Mouse (Mus musculus) embryonic fibroblast, embryonic 13.5 days (primary cell): ENCODE data around the gene Gm45623.

ENCODE experiments used
- CTCF ChIP-seq: IDR thresholded peaks from 2 replicates; pipeline ENCODE4 v1.5.1; 2011; ENCODE audit warnings: mild to moderate bottlenecking, control low read depth, low read length, moderate library complexity, borderline replicate concordance; ENCODE audit not compliant: insufficient read depth
- POLR2A ChIP-seq: IDR thresholded peaks from 2 replicates; pipeline ENCODE4 v1.6.1; 2011; ENCODE audit warnings: low read depth, mild to moderate bottlenecking, control low read depth, low read length, moderate library complexity

- TF ChIP-seq CTCF (no peak), POLR2A (no peak)
These were observed 14.1 kb downstream of the Gm45623 start for GRCm38 (mm10) chr13:56739556-56739955.
